Mouse (Mus musculus): Measurements from ENCODE around the gene Tpmt. TPM values are rescaled to one million over a fixed set of nuclear protein-coding genes. Genes with fewer than 3 reads are reported as not detected.

Gene Tpmt
- total and polyA plus RNA-seq, 3 experiments, result 1.6 to 3.6 (median 3.1) TPM

GRCm38 (mm10) chr13:47017259-47017658 lies 27.3 kb downstream of the Tpmt start:
- peak; percentile 40 for DNase-seq (ENCODE audit: extremely low read depth)
- dilution Hi-C loops (cut with MboI; ENCODE audit: extremely low pct_ligation_motif_present, extremely low pct_unique_long_range_greater_than_20kb, low sequenced_read_pairs), result no loop called here
- TF ChIP-seq RAD21 (IDR thresholded peaks at IDR 0.05; ENCODE audit: low read depth, low read length), result peak; percentile 91
- peak; percentile 37 to 85; a peak in 3 of 4 replicates for TF ChIP-seq CTCF (conservative IDR thresholded peaks at IDR 0.05 in 1 of 2, IDR thresholded peaks at IDR 0.05 in 1 of 2; ENCODE audit: low read depth in 2 of 2, low read length in 2 of 2)
- TF ChIP-seq POLR2A (IDR thresholded peaks at IDR 0.05; ENCODE audit: low read depth, low read length), result no peak
- no peak for TF ChIP-seq E2F4 (IDR thresholded peaks at IDR 0.05; ENCODE audit: insufficient replicate concordance, low read depth, low read length)
- 0 out of 2 replicates have a peak, but pooled peaks have one; percentile 30 for TF ChIP-seq ZC3H11A (IDR thresholded peaks at IDR 0.05; ENCODE audit: low read depth, low read length)
- peak; percentile 80 for TF ChIP-seq SMC3 (IDR thresholded peaks at IDR 0.05; ENCODE audit: low read depth, low read length)
- peaks cover 5% of the 10 kb centered on the region for H3K9me3 ChIP-seq (replicated peaks; ENCODE audit: low read length)
- no peak overlapping the region for H3K4me3 ChIP-seq (replicated peaks in 1 of 3; ENCODE audit: low read depth in 2 of 3, low read length in 2 of 3, poor library complexity in 1 of 3)
- no peaks in the 10 kb centered on the region; a peak in 1 of 4 replicates for H3K4me1 ChIP-seq (ENCODE audit: control insufficient read depth in 1 of 2, insufficient read depth in 2 of 2)
- no peaks in the 10 kb centered on the region for H3K79me2 ChIP-seq (replicated peaks; ENCODE audit: control insufficient read depth, extremely low read depth, insufficient read depth, poor library complexity, severe bottlenecking)
- no peaks in the 10 kb centered on the region for H3K27me3 ChIP-seq (replicated peaks)
- no peaks in the 10 kb centered on the region for H3K36me3 ChIP-seq (replicated peaks in 1 of 2; ENCODE audit: control insufficient read depth in 1 of 2, insufficient read depth in 1 of 2, low read length in 1 of 2)
- H3K27ac ChIP-seq (ENCODE audit: insufficient read depth, low read depth), result no peak overlapping the region
- no peak overlapping the region for H3K4me2 ChIP-seq (ENCODE audit: insufficient read depth, low read depth, poor library complexity, severe bottlenecking)
- in situ Hi-C loops (cut with MboI; ENCODE audit: low pct_ligation_motif_present, low pct_unique_long_range_greater_than_20kb, low sequenced_read_pairs), result loop anchor here (10.0 kb wide), 1 partner anchor 172 kb away; no protein-coding TSS in a partner anchor
- no peak overlapping the region for H3K9ac ChIP-seq (ENCODE audit: insufficient read depth, low read depth)

- DNase-seq (ENCODE audit: extremely low read depth), result no peak
- TF ChIP-seq ZNF384 (IDR thresholded peaks at IDR 0.05; ENCODE audit: low read depth, low read length) (no peak), GABPA (IDR thresholded peaks at IDR 0.05; ENCODE audit: insufficient replicate concordance, low read depth, low read length) (no peak), HCFC1 (IDR thresholded peaks at IDR 0.05; ENCODE audit: low read depth, low read length) (no peak), ELF1 (IDR thresholded peaks at IDR 0.05; ENCODE audit: low read depth, low read length) (no peak), ZMIZ1 (IDR thresholded peaks at IDR 0.05; ENCODE audit: low read depth, low read length) (no peak), NELFE (IDR thresholded peaks at IDR 0.05; ENCODE audit: low read depth, low read length) (no peak), CHD2 (IDR thresholded peaks at IDR 0.05; ENCODE audit: low read length) (no peak), MEF2A (IDR thresholded peaks at IDR 0.05; ENCODE audit: borderline replicate concordance, low read depth, low read length) (no peak), EP300 (IDR thresholded peaks at IDR 0.05; ENCODE audit: low read length) (no peak), ETS1 (conservative IDR thresholded peaks at IDR 0.05; ENCODE audit: low read depth, low read length) (no peak), SMC3 (IDR thresholded peaks at IDR 0.05; ENCODE audit: low read depth, low read length) (no peak), MXI1 (IDR thresholded peaks at IDR 0.05; ENCODE audit: low read depth, low read length) (no peak), POLR2A (IDR thresholded peaks at IDR 0.05; ENCODE audit: low read depth, low read length) (no peak), SIN3A (IDR thresholded peaks at IDR 0.05; ENCODE audit: low read length) (no peak), RCOR1 (conservative IDR thresholded peaks at IDR 0.05; ENCODE audit: low read depth, low read length) (no peak)
- Histone ChIP-seq H3K9ac (ENCODE audit: insufficient read depth, low read depth) (no peak overlapping the region), H3K27ac (ENCODE audit: insufficient read depth, low read depth) (no peak overlapping the region), H3K4me1 (ENCODE audit: control insufficient read depth in 1 of 2, insufficient read depth in 2 of 2) (no peaks in the 10 kb centered on the region; a peak in 1 of 4 replicates), H3K27me3 (replicated peaks) (no peaks in the 10 kb centered on the region), H3K9me3 (replicated peaks; ENCODE audit: low read length) (peaks cover 5% of the 10 kb centered on the region), H3K4me2 (ENCODE audit: insufficient read depth, low read depth, poor library complexity, severe bottlenecking) (no peak overlapping the region), H3K36me3 (replicated peaks in 1 of 2; ENCODE audit: control insufficient read depth in 1 of 2, insufficient read depth in 1 of 2, low read length in 1 of 2) (no peaks in the 10 kb centered on the region), H3K4me3 (replicated peaks in 1 of 3; ENCODE audit: low read depth in 2 of 3, low read length in 2 of 3, poor library complexity in 1 of 3) (no peak overlapping the region), H3K79me2 (replicated peaks; ENCODE audit: control insufficient read depth, extremely low read depth, insufficient read depth, poor library complexity, severe bottlenecking) (no peaks in the 10 kb centered on the region)
- in situ Hi-C loops (cut with MboI; ENCODE audit: low pct_ligation_motif_present, low pct_unique_long_range_greater_than_20kb, low sequenced_read_pairs) (loop anchor here (10.0 kb wide), 1 partner anchor 170 kb away; no protein-coding TSS in a partner anchor), dilution Hi-C loops (cut with MboI; ENCODE audit: extremely low pct_ligation_motif_present, extremely low pct_unique_long_range_greater_than_20kb, low sequenced_read_pairs) (no loop called here)
Observed at GRCm38 (mm10) chr13:47015195-47015501, 29.4 kb downstream of the Tpmt start.

Data from CH12.LX (cell line).